Mouse (Mus musculus) urinary bladder, postnatal 10 days (tissue): ENCODE measurements around the gene Plin5.

Experiments
- DNase-seq: peaks from one replicate; pipeline ENCODE4 v3.0.0; 2022; ENCODE audit warnings: low spot score

The Plin5 gene

GRCm38 (mm10) chr17:56117251-56117710 lies at the start of gene Plin5:
Plin5 (minus strand) TSS chr17:56117596.
- no peak for DNase-seq

- DNase-seq = no peak
These were observed 48.3 kb upstream of the Plin5 start for GRCm38 (mm10) chr17:56165671-56166070.

- DNase-seq = no peak
These were observed 47.1 kb upstream of the Plin5 start for GRCm38 (mm10) chr17:56164510-56164909.

- DNase-seq = no peak
These were observed 46.2 kb upstream of the Plin5 start for GRCm38 (mm10) chr17:56163523-56164102.

- peak; percentile 85 for DNase-seq
These were observed 44.9 kb upstream of the Plin5 start, which contains the start of gene Tnfaip8l1 for GRCm38 (mm10) chr17:56162231-56162774. Tnfaip8l1 (plus strand) TSS chr17:56162477.

GRCm38 (mm10) chr17:56159729-56160128 lies 42.3 kb upstream of the Plin5 start:
- no peak for DNase-seq

- no peak for DNase-seq
These were observed 36.2 kb upstream of the Plin5 start for GRCm38 (mm10) chr17:56153643-56154042.

- DNase-seq = no peak
These were observed 32.5 kb upstream of the Plin5 start for GRCm38 (mm10) chr17:56149897-56150296.

GRCm38 (mm10) chr17:56148790-56149618 lies 31.6 kb upstream of the Plin5 start:
- no peak for DNase-seq

GRCm38 (mm10) chr17:56148280-56148679 lies 30.9 kb upstream of the Plin5 start:
- DNase-seq = no peak

- DNase-seq = no peak
These were observed 30.0 kb upstream of the Plin5 start for GRCm38 (mm10) chr17:56147420-56147819.

- no peak for DNase-seq
These were observed 28.7 kb upstream of the Plin5 start for GRCm38 (mm10) chr17:56146131-56146530.

- DNase-seq = no peak
These were observed 27.1 kb upstream of the Plin5 start for GRCm38 (mm10) chr17:56144546-56144945.

- DNase-seq = no peak
These were observed 24.6 kb upstream of the Plin5 start for GRCm38 (mm10) chr17:56141702-56142605.

GRCm38 (mm10) chr17:56139858-56140595 lies 22.6 kb upstream of the Plin5 start, which contains the start of gene Sema6b:
Sema6b (minus strand) TSS chr17:56140343.
- DNase-seq = no peak

GRCm38 (mm10) chr17:56139355-56139754 lies 22.0 kb upstream of the Plin5 start:
- DNase-seq = no peak

GRCm38 (mm10) chr17:56137839-56138613 lies 20.6 kb upstream of the Plin5 start:
- no peak for DNase-seq

GRCm38 (mm10) chr17:56136558-56136957 lies 19.2 kb upstream of the Plin5 start:
- DNase-seq = no peak

- no peak for DNase-seq
These were observed 17.1 kb upstream of the Plin5 start for GRCm38 (mm10) chr17:56134463-56134971.
